Mouse (Mus musculus): ENCODE results near the gene Otop2. TPM values are rescaled to one million over a fixed set of nuclear protein-coding genes. Genes with fewer than 3 reads are reported as not detected.

The Otop2 gene
- total RNA-seq, 1 experiment from 2014 or later = not detected

- peak; percentile 66 for ATAC-seq (replicated peaks; ENCODE audit: low read depth, poor library complexity, severe bottlenecking)
Measured at GRCm38 (mm10) chr11:115373805-115374694, 67.1 kb downstream of the Otop2 start.

DNA sequence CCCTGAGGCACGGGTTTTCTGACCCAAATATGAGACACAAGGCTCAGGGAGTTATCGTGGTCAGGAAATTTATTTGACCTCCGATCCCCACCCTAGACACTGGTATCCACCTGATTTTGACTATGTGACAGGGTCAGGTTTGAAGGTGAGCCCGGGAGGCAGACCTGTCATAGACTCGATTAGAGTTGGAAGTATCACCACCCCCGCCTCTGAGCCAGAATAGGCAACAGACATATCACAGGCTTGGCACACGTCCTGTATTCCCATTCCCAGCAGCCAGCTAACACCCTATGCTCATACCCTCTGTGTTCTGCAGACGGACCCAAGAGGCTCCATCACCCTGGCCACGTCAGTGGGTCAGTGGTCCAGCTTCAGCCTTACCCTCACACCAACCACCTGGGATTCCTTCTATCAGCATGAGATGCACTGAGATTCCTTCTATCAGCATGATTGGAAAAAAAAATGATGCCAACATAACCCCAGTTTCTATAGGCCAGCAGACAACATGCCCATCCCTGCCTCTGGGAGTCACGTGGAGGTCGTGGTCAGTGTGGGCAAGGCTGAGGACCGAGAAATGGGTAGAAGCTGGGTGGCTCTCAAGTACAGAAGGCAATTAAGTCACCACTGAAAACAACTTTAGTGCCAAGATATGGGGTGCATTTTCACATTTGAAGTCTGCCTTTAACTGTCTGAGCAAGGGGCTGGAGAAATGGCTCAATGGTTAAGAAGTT is 67.9 kb downstream of the Otop2 start:
- no peak for ATAC-seq (replicated peaks; ENCODE audit: low read depth, poor library complexity, severe bottlenecking)

GRCm38 (mm10) chr11:115376722-115377121 is 69.8 kb downstream of the Otop2 start:
- ATAC-seq (replicated peaks; ENCODE audit: low read depth, poor library complexity, severe bottlenecking) = no peak

DNA sequence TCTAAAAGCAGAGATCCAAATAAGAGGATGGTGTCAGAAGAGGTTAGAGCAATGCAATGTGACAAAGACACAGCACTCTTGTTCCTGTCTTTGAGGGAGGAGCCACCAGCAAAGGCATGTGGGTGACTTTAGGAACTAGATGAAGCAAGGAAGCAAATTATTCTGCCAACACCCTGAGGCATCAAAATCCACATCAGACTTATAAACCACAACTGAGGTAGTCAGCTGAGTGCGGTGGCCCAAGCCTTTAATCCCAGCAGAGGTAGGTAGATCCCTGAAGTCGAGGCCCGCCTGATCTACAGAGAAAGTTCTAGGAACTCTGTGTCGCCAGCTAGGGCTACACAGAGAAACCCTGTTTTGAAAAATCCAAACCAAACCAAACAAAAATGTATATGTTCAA is 70.3 kb downstream of the Otop2 start:
- no peak for ATAC-seq (replicated peaks; ENCODE audit: low read depth, poor library complexity, severe bottlenecking)

- ATAC-seq (replicated peaks; ENCODE audit: low read depth, poor library complexity, severe bottlenecking) = no peak
Measured at GRCm38 (mm10) chr11:115377854-115378253, 70.9 kb downstream of the Otop2 start.

DNA sequence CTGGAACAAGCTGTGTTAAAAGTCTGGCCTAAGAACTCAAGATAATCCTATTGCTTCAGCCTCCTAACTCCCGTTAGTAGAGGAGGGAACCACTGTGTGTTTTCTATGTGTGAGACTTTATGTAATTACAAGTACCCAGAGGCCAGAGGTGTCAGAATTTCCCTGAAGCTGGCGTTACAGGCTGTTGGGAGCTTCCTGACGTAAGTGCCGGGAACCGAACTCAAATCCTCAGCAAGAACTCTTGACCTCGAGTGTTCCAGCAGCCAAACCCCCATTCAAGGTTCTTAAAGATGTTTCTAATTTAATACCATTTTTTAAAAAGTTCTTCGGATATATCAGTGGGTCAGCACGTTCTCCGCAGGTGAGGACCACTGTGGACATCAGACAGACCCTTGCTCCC is 74.3 kb downstream of the Otop2 start:
- ATAC-seq (replicated peaks; ENCODE audit: low read depth, poor library complexity, severe bottlenecking) = no peak

Other genes with a start within 250 kb of the Otop2 start
- gene Cd300e, start 245.0 kb upstream of the Otop2 start, total RNA-seq (2017) = not detected in 2 replicates
- 50.6 and 61.5 TPM in 2 replicates for gene Rab37, start 215.7 kb upstream of the Otop2 start, total RNA-seq (2017)
- not detected in 2 replicates for gene Cd300lf, start 173.2 kb upstream of the Otop2 start, total RNA-seq (2017)
- 45.5 and 53.4 TPM in 2 replicates for gene Slc9a3r1, start 143.8 kb upstream of the Otop2 start, total RNA-seq (2017)
- gene Tmem104, start 119.7 kb upstream of the Otop2 start, total RNA-seq (2017) = 2.2 and 3.7 TPM in 2 replicates
- gene Nat9, start 119.3 kb upstream of the Otop2 start, total RNA-seq (2017) = 17.2 and 19.7 TPM in 2 replicates
- gene Grin2c, start 39.9 kb upstream of the Otop2 start, total RNA-seq (2017) = not detected in 2 replicates
- 21.5 and 29.1 TPM in 2 replicates for gene Fdxr, start 30.1 kb upstream of the Otop2 start, total RNA-seq (2017)
- gene Fads6, start 9.5 kb upstream of the Otop2 start, total RNA-seq (2017) = 0.73 and 1.6 TPM in 2 replicates
- gene Ush1g, start 14.9 kb downstream of the Otop2 start, total RNA-seq (2017) = not detected in 2 replicates
- not detected in 2 replicates for gene Otop3, start 27.6 kb downstream of the Otop2 start, total RNA-seq (2017)
- gene Hid1, start 60.6 kb downstream of the Otop2 start, total RNA-seq (2017) = 1.9 TPM in 1 of 2 replicates, not detected in the other
- gene Cdr2l, start 74.8 kb downstream of the Otop2 start, total RNA-seq (2017) = 0.18 TPM in 1 of 2 replicates, not detected in the other
- 67.7 and 94.1 TPM in 2 replicates for gene Mrpl58, start 96.6 kb downstream of the Otop2 start, total RNA-seq (2017)
- 531 and 684 TPM in 2 replicates for gene Atp5h, start 112.8 kb downstream of the Otop2 start, total RNA-seq (2017)
- gene Kctd2, start 113.0 kb downstream of the Otop2 start, total RNA-seq (2017) = 12.3 and 15.4 TPM in 2 replicates
- not detected in 2 replicates for gene Trim80, start 133.4 kb downstream of the Otop2 start, total RNA-seq (2017)
- gene Slc16a5, start 155.3 kb downstream of the Otop2 start, total RNA-seq (2017) = not detected in 2 replicates
- gene Armc7, start 168.5 kb downstream of the Otop2 start, total RNA-seq (2017) = 4.2 and 6.5 TPM in 2 replicates
- 92.2 and 98.6 TPM in 2 replicates for gene Nt5c, start 184.7 kb downstream of the Otop2 start, total RNA-seq (2017)
- 152 and 171 TPM in 2 replicates for gene Jpt1, start 207.2 kb downstream of the Otop2 start, total RNA-seq (2017)
- 592 and 605 TPM in 2 replicates for gene Sumo2, start 229.1 kb downstream of the Otop2 start, total RNA-seq (2017)

Measured in common myeloid progenitor, adult 5-6 weeks (primary cell).